In genomic region chr5:132774141-132774680, GRCm38 (mm10) we compare ENCODE assay signal across 17 mouse cellular contexts.
DNase-seq lines count a peak whose midpoint lies in the region; ATAC-seq and TF ChIP-seq lines count a peak whose summit lies in the region.
"Had no signal": no experiment of that assay in that cellular context is flagged by ENCODE, and none has a peak within 500 bp of the region (broad histone marks: within the 10 kb centered on the region; RNA-seq: fewer than 3 reads in every experiment).

No protein-coding gene starts in this region.

- no peak overlapping the region for H3K4me2 ChIP-seq in hindbrain, postnatal 0 days (ENCODE audit: low read depth, low read length)
- H3K4me2 ChIP-seq in hindbrain, embryonic 13.5 days = no peak overlapping the region
- H3K4me2 ChIP-seq: hindbrain, embryonic 12.5 days; intestine, embryonic 15.5 days had no signal

- peak; percentile 25 to 38 for DNase-seq in adrenal gland, postnatal 36 days
- no peak for DNase-seq in adrenal gland, postnatal 14 days
- DNase-seq in hindbrain, postnatal 0 days (ENCODE audit: low spot score) = peak; percentile 10
- peak; percentile 53 for DNase-seq in retina, embryonic 14.5 days (ENCODE audit: low spot score)
- peak; percentile 10 for DNase-seq in skeletal muscle tissue, adult 2 months (ENCODE audit: low read depth, low spot score)
- no peak for DNase-seq in right cerebral cortex, postnatal 14 days
- DNase-seq: cerebellum, adult 2 months; cerebellum, postnatal 10 days; gastrocnemius, postnatal 25 days; heart, postnatal 10 days; heart, postnatal 4 days; kidney, adult 18-20 months had no signal

- no peaks in the 10 kb centered on the region for H3K9me3 ChIP-seq in hindbrain, postnatal 0 days (ENCODE audit: low read length)
- H3K9me3 ChIP-seq in hindbrain, embryonic 13.5 days = no peaks in the 10 kb centered on the region
- H3K9me3 ChIP-seq: heart, embryonic 10.5 days; hindbrain, embryonic 12.5 days; intestine, embryonic 15.5 days had no signal

- H3K4me3 ChIP-seq in hindbrain, postnatal 0 days (ENCODE audit: low read length) = no peak overlapping the region
- no peak overlapping the region for H3K4me3 ChIP-seq in hindbrain, embryonic 13.5 days
- H3K4me3 ChIP-seq: heart, embryonic 10.5 days; hindbrain, embryonic 12.5 days; intestine, embryonic 15.5 days had no signal

- H3K4me1 ChIP-seq in hindbrain, postnatal 0 days (ENCODE audit: insufficient read depth, low read length) = no peaks in the 10 kb centered on the region
- no peaks in the 10 kb centered on the region for H3K4me1 ChIP-seq in hindbrain, embryonic 13.5 days (replicated peaks)
- H3K4me1 ChIP-seq: heart, embryonic 10.5 days; hindbrain, embryonic 12.5 days; intestine, embryonic 15.5 days had no signal

- no peaks in the 10 kb centered on the region for H3K27me3 ChIP-seq in hindbrain, postnatal 0 days (ENCODE audit: insufficient read depth, low read length)
- no peaks in the 10 kb centered on the region for H3K27me3 ChIP-seq in hindbrain, embryonic 13.5 days
- H3K27me3 ChIP-seq: hindbrain, embryonic 12.5 days; intestine, embryonic 15.5 days had no signal

- TF ChIP-seq CTCF in hindbrain, postnatal 0 days (IDR thresholded peaks at IDR 0.05; ENCODE audit: low read depth) = no peak

- H3K27ac ChIP-seq in hindbrain, postnatal 0 days = no peak overlapping the region
- no peak overlapping the region for H3K27ac ChIP-seq in hindbrain, embryonic 13.5 days
- H3K27ac ChIP-seq: heart, embryonic 10.5 days; hindbrain, embryonic 12.5 days; intestine, embryonic 15.5 days had no signal

- 66% methylated on average over 1 of the region's 1 CpGs for WGBS in hindbrain, postnatal 0 days
- WGBS in hindbrain, embryonic 13.5 days = 62% methylated on average over 1 of the region's 1 CpGs

- ATAC-seq in hindbrain, postnatal 0 days = no peak
- no peak for ATAC-seq in hindbrain, embryonic 13.5 days (ENCODE audit: low FRiP score)
- ATAC-seq: forebrain, embryonic 16.5 days; intestine, embryonic 15.5 days had no signal

- H3K9ac ChIP-seq in hindbrain, postnatal 0 days (replicated peaks; ENCODE audit: low read length) = no peak overlapping the region
- no peak overlapping the region for H3K9ac ChIP-seq in hindbrain, embryonic 13.5 days
- H3K9ac ChIP-seq: hindbrain, embryonic 12.5 days; intestine, embryonic 15.5 days had no signal

- no peaks in the 10 kb centered on the region for H3K36me3 ChIP-seq in hindbrain, postnatal 0 days (ENCODE audit: insufficient read depth, low read length)
- no peaks in the 10 kb centered on the region for H3K36me3 ChIP-seq in hindbrain, embryonic 13.5 days
- H3K36me3 ChIP-seq: heart, embryonic 10.5 days; hindbrain, embryonic 12.5 days; intestine, embryonic 15.5 days had no signal

Comparison
In these comparisons a context has a peak if more than half of its experiments do, and no peak if none do; other contexts are left out.
1. DNase-seq: peak in adrenal gland, postnatal 36 days (2 of 2), hindbrain, postnatal 0 days (single experiment), retina, embryonic 14.5 days (single experiment) and skeletal muscle tissue, adult 2 months (single experiment); none in adrenal gland, postnatal 14 days (single experiment) and right cerebral cortex, postnatal 14 days (single experiment).